Mouse (Mus musculus) cerebellum, postnatal 4 days (tissue): ENCODE measurements at regions not wholly inside any gene's neighbourhood (a gene's known extent, or its start where the extent isn't known, plus 50 kb on each side); places are given as distances from the start of the nearest gene placed in this dataset.

Experiments
- DNase-seq, 2 experiments: peaks; one replicate each; pipeline ENCODE4 v3.0.0; 2022; ENCODE audit warnings: low spot score in 2 of 2, mixed read lengths in 1 of 2

GRCm38 (mm10) chr5:47185868-47186267 lies 797.1 kb upstream of the Slit2 start:
- DNase-seq = no peak

GRCm38 (mm10) chr5:47202164-47202914 lies 780.6 kb upstream of the Slit2 start:
- DNase-seq = no peak

GRCm38 (mm10) chr5:47202915-47203296 lies 780.0 kb upstream of the Slit2 start:
- DNase-seq = no peak

- no peak for DNase-seq
These were observed 772.4 kb upstream of the Slit2 start for GRCm38 (mm10) chr5:47210542-47210941.

- no peak for DNase-seq
These were observed 767.5 kb upstream of the Slit2 start for GRCm38 (mm10) chr5:47215421-47215820.

- no peak for DNase-seq
These were observed 757.7 kb upstream of the Slit2 start for GRCm38 (mm10) chr5:47225247-47225646.

GRCm38 (mm10) chr5:47236094-47236493 lies 746.8 kb upstream of the Slit2 start:
- no peak for DNase-seq

- no peak for DNase-seq
These were observed 742.9 kb upstream of the Slit2 start for GRCm38 (mm10) chr5:47240060-47240459.

GRCm38 (mm10) chr5:47240586-47240985 lies 742.4 kb upstream of the Slit2 start:
- no peak for DNase-seq

GRCm38 (mm10) chr5:47254835-47255369 lies 728.0 kb upstream of the Slit2 start:
- no peak for DNase-seq

- DNase-seq = no peak
These were observed 721.1 kb upstream of the Slit2 start for GRCm38 (mm10) chr5:47261658-47262411.

GRCm38 (mm10) chr5:47272642-47273041 lies 710.3 kb upstream of the Slit2 start:
- no peak for DNase-seq

- no peak for DNase-seq
These were observed 709.3 kb upstream of the Slit2 start for GRCm38 (mm10) chr5:47273389-47274255.

- DNase-seq = no peak
These were observed 708.7 kb upstream of the Slit2 start for GRCm38 (mm10) chr5:47274256-47274638.

- DNase-seq = no peak
These were observed 706.4 kb upstream of the Slit2 start for GRCm38 (mm10) chr5:47276231-47277195.

GRCm38 (mm10) chr5:47279630-47280029 lies 703.3 kb upstream of the Slit2 start:
- no peak for DNase-seq

- no peak for DNase-seq
These were observed 683.3 kb upstream of the Slit2 start for GRCm38 (mm10) chr5:47299602-47300001.

GRCm38 (mm10) chr5:47317506-47317905 lies 665.4 kb upstream of the Slit2 start:
- peak in 1 of 2 experiments; percentile 54 for DNase-seq

GRCm38 (mm10) chr5:47318147-47318546 lies 664.8 kb upstream of the Slit2 start:
- DNase-seq = no peak

GRCm38 (mm10) chr5:47322511-47323167 lies 660.3 kb upstream of the Slit2 start:
- DNase-seq = no peak
